Mouse (Mus musculus): ENCODE measurements at regions not wholly inside any gene's neighbourhood (a gene's known extent, or its start where the extent isn't known, plus 50 kb on each side); places are given as distances from the start of the nearest gene placed in this dataset.

DNA sequence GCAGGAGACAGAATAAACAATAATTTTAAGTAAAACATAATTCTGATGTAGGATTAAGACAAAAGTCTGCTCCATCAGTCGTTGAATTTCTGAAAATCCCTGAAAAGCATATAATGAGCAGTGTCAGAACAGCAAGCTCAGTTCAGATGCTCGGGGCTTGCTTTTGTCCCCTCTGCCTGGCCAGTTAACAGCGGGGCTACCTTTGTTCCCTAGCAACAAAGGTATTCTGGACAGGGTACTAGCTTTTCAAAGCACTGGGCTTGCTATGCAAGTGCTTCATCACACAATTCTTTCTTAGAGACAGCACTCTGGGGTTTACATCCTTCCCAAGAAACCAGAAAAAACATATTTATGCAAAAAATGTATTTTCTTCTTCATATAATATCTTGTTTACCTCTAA is 729.7 kb downstream of the Crisp4 start:
- no peak overlapping the region for H3K4me3 ChIP-seq (ENCODE audit: control insufficient read depth in 1 of 2, insufficient read depth in 1 of 2, low read depth in 2 of 2, low read length in 2 of 2)
- H3K9ac ChIP-seq (ENCODE audit: control insufficient read depth, low read depth, low read length, poor library complexity, severe bottlenecking), result no peak overlapping the region
- no peaks in the 10 kb centered on the region for H3K79me2 ChIP-seq (ENCODE audit: control insufficient read depth, insufficient read depth, low read length, poor library complexity)
- no peak for DNase-seq (ENCODE audit: low read depth, low spot score)
- TF ChIP-seq CHD2 (IDR thresholded peaks at IDR 0.05; ENCODE audit: low read length) (no peak), ZKSCAN1 (IDR thresholded peaks at IDR 0.05; ENCODE audit: low read depth, low read length) (no peak), POLR2A (IDR thresholded peaks at IDR 0.05; ENCODE audit: control insufficient read depth in 1 of 2, insufficient read depth in 1 of 2, low read depth in 1 of 2, low read length in 2 of 2, poor library complexity in 1 of 2) (no peak), MAFK (IDR thresholded peaks at IDR 0.05; ENCODE audit: borderline replicate concordance, low read depth, low read length) (no peak), MXI1 (IDR thresholded peaks at IDR 0.05; ENCODE audit: low read depth, low read length) (no peak), SIN3A (IDR thresholded peaks at IDR 0.05; ENCODE audit: low read length) (no peak), EP300 (IDR thresholded peaks at IDR 0.05; ENCODE audit: low read depth in 1 of 2, low read length in 2 of 2) (no peak), ZC3H11A (IDR thresholded peaks at IDR 0.05; ENCODE audit: low read depth, low read length) (no peak), RCOR1 (IDR thresholded peaks at IDR 0.05; ENCODE audit: low read depth, low read length) (no peak), MYB (IDR thresholded peaks at IDR 0.05; ENCODE audit: low read depth, low read length) (no peak), USF1 (IDR thresholded peaks at IDR 0.05; ENCODE audit: low read depth, low read length) (no peak), ZNF384 (IDR thresholded peaks at IDR 0.05; ENCODE audit: low read depth, low read length) (no peak), TAL1 (IDR thresholded peaks at IDR 0.05; ENCODE audit: low read length) (no peak), GABPA (IDR thresholded peaks at IDR 0.05; ENCODE audit: low read depth, low read length) (no peak), ZMIZ1 (IDR thresholded peaks at IDR 0.05; ENCODE audit: low read depth, low read length) (no peak), TBP (IDR thresholded peaks at IDR 0.05; ENCODE audit: low read depth, low read length) (no peak), UBTF (IDR thresholded peaks at IDR 0.05; ENCODE audit: borderline replicate concordance, insufficient read depth, low read depth, low read length) (no peak), POLR2AphosphoS2 (IDR thresholded peaks at IDR 0.05; ENCODE audit: low read length) (no peak), SMC3 (IDR thresholded peaks at IDR 0.05; ENCODE audit: low read depth, low read length) (no peak), BHLHE40 (IDR thresholded peaks at IDR 0.05; ENCODE audit: borderline replicate concordance, low read depth, low read length) (no peak)
- H3K36me3 ChIP-seq (ENCODE audit: control insufficient read depth in 1 of 2, insufficient read depth in 2 of 2, low read length in 2 of 2), result no peaks in the 10 kb centered on the region
- no peak overlapping the region for H3K27ac ChIP-seq (ENCODE audit: control insufficient read depth, low read depth, low read length)
- no peaks in the 10 kb centered on the region for H3K9me3 ChIP-seq (replicated peaks; ENCODE audit: insufficient read depth, low read length)
- no peaks in the 10 kb centered on the region for H3K4me1 ChIP-seq (ENCODE audit: control insufficient read depth in 1 of 2, insufficient read depth in 2 of 2, low read length in 2 of 2)
- no peaks in the 10 kb centered on the region for H3K27me3 ChIP-seq (ENCODE audit: control insufficient read depth in 1 of 2, insufficient read depth in 2 of 2, low read length in 2 of 2)

DNA sequence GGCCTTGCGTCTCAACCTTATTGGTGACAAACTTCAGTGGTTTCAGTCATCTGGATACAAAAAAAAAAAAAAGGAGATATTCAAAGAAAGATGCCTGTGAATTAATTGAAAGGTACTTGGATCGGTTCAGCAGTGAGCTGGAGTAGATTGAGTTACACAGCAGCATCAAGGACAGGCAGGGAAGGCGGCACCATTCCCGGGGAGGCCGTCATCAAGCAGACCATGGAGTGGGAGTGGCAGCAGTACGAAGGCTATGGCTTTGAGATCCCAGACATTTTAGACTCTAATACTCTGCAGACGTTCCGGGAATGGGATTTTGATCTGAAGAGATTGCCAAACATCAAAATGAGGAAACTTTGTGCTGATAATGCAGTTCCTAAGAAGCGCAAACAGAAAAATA is 750.8 kb downstream of the Crisp4 start:
- no peak overlapping the region for H3K9ac ChIP-seq (ENCODE audit: control insufficient read depth, low read depth, low read length, poor library complexity, severe bottlenecking)
- H3K4me3 ChIP-seq (ENCODE audit: control insufficient read depth in 1 of 2, insufficient read depth in 1 of 2, low read depth in 2 of 2, low read length in 2 of 2), result no peak overlapping the region
- DNase-seq (ENCODE audit: low read depth, low spot score), result no peak
- H3K27me3 ChIP-seq (ENCODE audit: control insufficient read depth in 1 of 2, insufficient read depth in 2 of 2, low read length in 2 of 2), result no peaks in the 10 kb centered on the region
- TF ChIP-seq ZKSCAN1 (IDR thresholded peaks at IDR 0.05; ENCODE audit: low read depth, low read length) (no peak), POLR2A (IDR thresholded peaks at IDR 0.05; ENCODE audit: control insufficient read depth in 1 of 2, insufficient read depth in 1 of 2, low read depth in 1 of 2, low read length in 2 of 2, poor library complexity in 1 of 2) (no peak)
- no peaks in the 10 kb centered on the region for H3K36me3 ChIP-seq (ENCODE audit: control insufficient read depth in 1 of 2, insufficient read depth in 2 of 2, low read length in 2 of 2)
- H3K27ac ChIP-seq (ENCODE audit: control insufficient read depth, low read depth, low read length), result no peak overlapping the region
- no peaks in the 10 kb centered on the region for H3K9me3 ChIP-seq (replicated peaks; ENCODE audit: insufficient read depth, low read length)
- H3K79me2 ChIP-seq (ENCODE audit: control insufficient read depth, insufficient read depth, low read length, poor library complexity), result no peaks in the 10 kb centered on the region
- no peaks in the 10 kb centered on the region for H3K4me1 ChIP-seq (ENCODE audit: control insufficient read depth in 1 of 2, insufficient read depth in 2 of 2, low read length in 2 of 2)
